Mouse (Mus musculus): ENCODE measurements around the gene Yjefn3.
"Not testable (repeated sequence)": the region's sequence is repeated elsewhere in the genome, so short reads cannot be mapped to it uniquely, and the experiment has no call there.

Gene Yjefn3

GRCm38 (mm10) chr8:69902163-69903062 is at the start of gene Yjefn3, which contains the start of the genes Tssk6 and Ndufa13:
Gene Yjefn3 (minus strand): TSS chr8:69902712.
Gene Tssk6 (plus strand): TSS chr8:69902184.
Gene Ndufa13 (minus strand): TSS chr8:69902558.
- peak; percentile 40 to 63 for DNase-seq

DNA sequence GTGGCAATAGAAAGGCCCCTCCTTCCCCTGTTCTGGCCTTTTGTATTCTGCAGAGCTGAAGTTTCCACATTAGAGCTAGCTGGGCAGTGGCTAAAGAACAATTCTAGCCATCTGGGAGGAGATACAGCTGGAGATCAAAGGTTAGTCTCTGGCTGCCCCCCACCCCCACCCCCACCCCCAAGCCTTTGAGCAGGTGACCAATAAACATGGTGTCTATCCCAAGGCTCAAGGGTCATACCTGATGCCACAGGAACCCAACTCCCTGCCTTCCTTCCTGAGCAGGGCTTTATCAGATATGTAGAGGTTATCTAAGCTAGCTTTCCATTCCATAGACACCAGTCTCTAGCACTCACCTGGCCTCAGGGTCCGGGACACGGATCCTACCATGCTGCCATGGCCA is 47.8 kb upstream of the Yjefn3 start:
- no peak for DNase-seq

- not testable (repeated sequence) for DNase-seq
These were observed 40.0 kb upstream of the Yjefn3 start for GRCm38 (mm10) chr8:69942495-69942894.

GRCm38 (mm10) chr8:69940386-69940785 is 37.9 kb upstream of the Yjefn3 start:
- no peak for DNase-seq

DNA sequence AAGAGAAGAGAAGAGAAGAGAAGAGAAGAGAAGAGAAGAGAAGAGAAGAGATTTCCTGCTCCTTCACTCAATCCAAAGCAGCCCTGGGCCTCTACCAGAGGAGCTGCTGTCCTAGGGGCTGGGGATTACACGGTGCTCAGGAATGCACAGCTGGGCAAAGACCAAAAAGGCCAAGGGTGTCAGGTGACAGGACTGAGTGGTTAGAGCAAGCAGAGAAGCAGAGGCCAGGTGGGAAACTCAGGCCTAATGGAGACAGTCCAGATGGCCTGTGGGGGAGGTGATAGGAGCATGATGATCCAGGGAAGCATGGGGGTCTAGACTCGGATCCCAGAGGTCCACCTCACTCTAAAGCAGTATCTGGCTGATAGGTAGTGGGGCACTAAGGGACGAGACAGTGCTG is 37.1 kb upstream of the Yjefn3 start:
- no peak for DNase-seq

- no peak for DNase-seq
These were observed 35.9 kb upstream of the Yjefn3 start for GRCm38 (mm10) chr8:69938245-69938982.

GRCm38 (mm10) chr8:69937466-69937865 is 35.0 kb upstream of the Yjefn3 start:
- no peak for DNase-seq

DNA sequence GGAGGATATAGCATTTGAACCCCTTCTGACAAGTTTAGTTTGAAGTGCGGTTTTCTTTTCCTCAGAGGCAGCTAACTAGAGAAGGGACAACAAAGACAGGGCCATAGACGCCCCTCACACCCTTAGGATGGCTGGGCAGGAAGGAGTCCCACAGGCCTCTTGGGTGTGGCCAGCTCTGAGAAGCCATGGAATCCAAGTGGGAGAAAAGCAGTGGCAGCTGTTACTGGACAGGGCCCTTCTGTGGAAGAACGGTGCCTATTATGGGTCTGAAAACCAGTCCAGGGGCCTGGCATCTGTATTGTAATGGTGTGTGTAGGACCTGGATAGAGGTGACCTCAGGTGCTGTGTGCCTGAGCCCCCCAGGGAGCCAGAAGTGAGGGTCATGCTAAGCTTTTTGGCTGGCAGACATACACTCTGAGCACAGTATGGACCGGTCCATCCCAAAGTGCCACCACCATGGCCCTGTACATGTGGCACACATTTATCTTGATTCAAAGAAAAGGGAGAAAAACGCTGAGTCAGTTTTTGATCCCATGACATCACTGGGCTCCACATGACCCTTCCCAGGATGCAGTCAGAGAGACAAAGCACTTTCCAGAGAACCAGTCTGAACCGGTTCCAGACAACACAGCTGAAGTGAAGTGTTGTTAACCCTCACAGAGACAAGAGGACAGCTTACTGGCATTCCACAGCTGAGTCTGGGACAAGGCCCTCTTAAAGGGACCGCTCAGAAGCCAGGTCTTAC is 33.7 kb upstream of the Yjefn3 start:
- DNase-seq = no peak

DNA sequence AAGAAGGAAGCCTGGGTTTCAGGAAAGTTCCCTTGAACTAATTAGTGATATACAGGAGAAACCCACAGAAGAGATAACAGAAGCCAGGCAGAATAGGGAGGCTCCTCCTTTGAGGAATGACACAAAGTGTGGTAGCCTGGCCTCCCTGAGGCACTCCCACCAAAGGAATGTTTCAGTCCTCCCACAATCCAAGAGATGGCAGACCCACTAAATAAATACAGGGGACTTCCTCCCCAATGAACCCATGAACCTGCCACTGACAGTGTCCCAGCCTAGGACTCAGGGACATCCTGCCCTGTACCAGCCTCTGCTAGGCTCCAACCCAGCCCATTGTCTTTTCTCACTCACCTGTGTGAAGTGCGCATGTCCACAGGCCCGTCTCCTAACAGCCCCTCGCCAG is 32.9 kb upstream of the Yjefn3 start:
- no peak for DNase-seq

GRCm38 (mm10) chr8:69934582-69934981 is 32.1 kb upstream of the Yjefn3 start:
- DNase-seq = no peak

- DNase-seq = no peak
These were observed 31.3 kb upstream of the Yjefn3 start for GRCm38 (mm10) chr8:69933811-69934210.

DNA sequence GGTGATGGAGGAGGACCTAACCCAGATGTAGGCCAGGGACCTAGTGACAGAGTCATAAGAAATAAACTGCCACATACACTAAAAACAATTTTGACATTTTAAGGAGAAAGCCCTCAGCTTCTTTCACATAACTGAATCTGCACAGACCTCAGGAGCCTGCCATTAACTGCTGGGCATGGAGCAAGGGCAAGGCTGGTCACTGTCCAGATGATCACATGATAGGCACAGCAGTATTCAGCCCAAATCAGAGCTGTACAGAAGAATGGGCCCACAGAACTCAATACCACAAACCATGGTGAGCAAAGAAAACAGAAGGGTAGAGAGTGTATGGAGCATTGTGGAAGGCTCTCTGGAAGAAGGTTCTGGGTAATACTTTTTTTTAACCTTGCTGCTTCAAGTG is 24.4 kb upstream of the Yjefn3 start:
- DNase-seq = no peak

DNA sequence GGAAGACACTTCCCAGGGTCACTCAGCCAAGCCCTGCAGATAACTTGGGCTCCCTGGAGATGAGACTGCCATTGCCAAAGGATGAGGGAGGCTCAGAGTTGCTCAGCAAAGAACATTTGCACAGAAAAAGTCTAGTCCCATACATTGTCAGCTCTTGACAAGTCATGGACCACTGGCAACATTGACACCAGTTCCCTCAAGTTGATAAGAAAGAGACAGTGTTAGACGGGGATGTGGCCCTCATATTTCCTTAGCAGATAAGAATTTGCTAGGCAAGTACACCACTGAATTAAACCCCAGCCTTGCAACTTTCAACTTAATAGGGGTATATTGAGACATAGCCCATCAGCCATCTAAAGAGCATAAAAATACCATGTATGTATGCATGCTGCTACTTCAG is 21.5 kb upstream of the Yjefn3 start:
- DNase-seq = no peak

GRCm38 (mm10) chr8:69921141-69921540 is 18.6 kb upstream of the Yjefn3 start:
- DNase-seq = no peak

- DNase-seq = peak in 1 of 2 experiments; percentile 25
These were observed 17.6 kb upstream of the Yjefn3 start for GRCm38 (mm10) chr8:69919876-69920662.

- DNase-seq = peak; percentile 81 to 83
These were observed 16.5 kb upstream of the Yjefn3 start for GRCm38 (mm10) chr8:69919010-69919409.

GRCm38 (mm10) chr8:69918506-69918905 is 16.0 kb upstream of the Yjefn3 start:
- DNase-seq = no peak

- DNase-seq = no peak
These were observed 13.2 kb upstream of the Yjefn3 start for GRCm38 (mm10) chr8:69915748-69916147.

GRCm38 (mm10) chr8:69914526-69914925 is 12.0 kb upstream of the Yjefn3 start:
- DNase-seq = no peak

- no peak for DNase-seq
These were observed 10.1 kb upstream of the Yjefn3 start for GRCm38 (mm10) chr8:69912478-69913074.

DNA sequence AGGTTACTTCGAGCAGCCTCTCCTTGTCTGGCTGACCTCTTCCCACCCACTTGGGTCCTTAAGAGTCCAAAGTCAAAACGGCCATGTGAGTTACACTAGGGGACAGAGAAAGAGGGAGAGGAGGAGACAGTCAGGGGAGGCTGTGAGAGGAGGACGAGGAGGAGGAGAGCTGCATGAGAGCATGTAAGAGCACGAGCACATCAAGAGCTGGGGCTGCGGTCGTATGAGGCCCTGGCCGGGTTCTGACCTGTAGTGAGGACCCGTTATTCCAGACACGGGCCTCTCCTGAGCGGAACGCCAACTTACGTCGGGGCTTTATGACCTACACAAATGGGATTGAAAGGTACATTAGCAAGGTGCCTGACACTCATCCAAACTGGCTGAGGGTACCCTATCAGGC is 9.4 kb upstream of the Yjefn3 start:
- DNase-seq = no peak

DNA sequence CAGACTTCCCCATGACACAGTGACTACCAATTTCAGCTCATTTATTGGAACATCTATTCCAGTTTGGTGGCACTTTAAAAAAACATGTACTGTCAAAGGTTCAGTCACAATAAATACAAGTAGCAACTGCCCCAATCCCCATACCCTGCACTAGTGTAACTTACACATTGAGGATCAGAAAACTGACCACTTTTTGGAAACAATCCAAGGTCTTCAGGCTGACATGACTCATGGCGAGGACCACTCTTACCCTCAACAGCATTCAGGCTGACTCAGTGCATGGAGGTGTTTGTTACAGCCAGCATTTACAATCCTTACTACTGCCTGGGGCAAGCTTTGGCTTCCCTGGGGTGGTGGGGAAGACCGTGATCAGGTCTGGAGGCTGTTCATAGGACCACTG is 4.6 kb upstream of the Yjefn3 start:
- no peak for DNase-seq
